Mouse (Mus musculus): ENCODE measurements around the gene Kcnip2. TPM values are rescaled to one million over a fixed set of nuclear protein-coding genes. Genes with fewer than 3 reads are reported as not detected.

The Kcnip2 gene
- polyA plus RNA-seq, 1 experiment from 2014 or later = 10.0 TPM

DNA sequence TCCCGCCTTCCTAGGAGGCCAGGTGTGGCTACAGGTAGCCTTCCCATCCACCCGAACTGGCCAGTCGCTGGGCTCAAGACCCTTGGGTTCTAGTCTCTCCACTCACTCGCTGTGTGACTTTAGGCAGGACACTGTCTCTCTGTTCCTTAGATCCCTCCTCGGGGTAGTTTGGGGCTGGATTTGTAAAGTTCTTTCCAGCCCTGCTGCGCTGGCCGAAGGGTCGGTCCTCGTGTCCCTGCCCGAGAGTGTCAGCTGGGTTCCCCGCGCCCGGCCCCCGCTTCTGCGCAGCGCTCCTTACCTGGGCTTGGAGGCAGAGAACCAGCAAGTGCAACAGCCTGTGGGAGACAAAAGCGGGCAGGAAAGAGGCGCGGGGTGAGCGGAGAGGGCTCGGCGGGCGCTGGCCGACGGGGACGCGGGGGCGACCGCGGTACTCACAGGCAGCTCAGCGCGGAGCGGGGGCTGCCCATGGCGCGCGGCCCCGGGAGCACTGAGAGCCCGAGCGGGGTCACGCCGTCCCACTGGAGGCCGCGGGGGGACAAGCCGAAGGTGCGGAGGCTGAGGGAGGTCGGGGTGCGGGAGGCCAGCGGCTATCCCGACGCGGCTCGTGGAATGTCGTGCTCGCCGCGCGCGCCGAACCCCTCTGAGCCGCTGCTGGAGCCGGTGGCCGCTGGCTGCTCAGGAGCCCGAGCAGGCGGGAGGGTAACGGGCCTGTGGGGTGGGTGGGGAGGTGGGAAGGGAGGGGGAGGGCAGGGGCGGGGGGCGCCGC is 73.5 kb downstream of the Kcnip2 start, which contains the start of gene Fgf8:
Fgf8 (minus strand) TSS at position 698 of the 766 bp plus-strand sequence.
- Histone ChIP-seq H3K4me3 (ENCODE audit: low read depth, low read length) (peak within 1 kb of the TSS; percentile 38), H3K4me1 (ENCODE audit: control insufficient read depth, insufficient read depth, low read length) (peaks cover 12% of the 10 kb centered on the region), H3K4me2 (ENCODE audit: low read length) (peak within 1 kb of the TSS; percentile 66), H3K9me3 (replicated peaks; ENCODE audit: control insufficient read depth, low read length, poor library complexity, severe bottlenecking) (no peaks in the 10 kb centered on the region), H3K27me3 (ENCODE audit: control insufficient read depth, insufficient read depth, low read depth, low read length) (peaks cover 70% of the 10 kb centered on the region), H3K36me3 (ENCODE audit: control insufficient read depth, insufficient read depth, low read length) (no peaks in the 10 kb centered on the region), H3K27ac (ENCODE audit: low read length) (no peak within 1 kb of the TSS), H3K9ac (ENCODE audit: low read depth, low read length) (peak within 1 kb of the TSS; percentile 43)
- WGBS = under 1% methylated on average over 52 of the region's 68 CpGs
- no peak for ATAC-seq

Other genes with a start within 250 kb of the Kcnip2 start
- gene Fbxw4, start 155.7 kb downstream of the Kcnip2 start, polyA plus RNA-seq (2015; fragmentation: Nextera tagmentation; extraction: Ambion mirVana) = 4.2 and 5.6 TPM in 2 replicates
- 0.23 and 1.2 TPM in 2 replicates for gene Fgf8, start 73.1 kb downstream of the Kcnip2 start, polyA plus RNA-seq (2015; fragmentation: Nextera tagmentation; extraction: Ambion mirVana)
- gene Npm3, start 66.5 kb downstream of the Kcnip2 start, polyA plus RNA-seq (2015; fragmentation: Nextera tagmentation; extraction: Ambion mirVana) = 7.9 TPM in 2 replicates
- 76.5 and 84.0 TPM in 2 replicates for gene Mgea5, start 32.2 kb downstream of the Kcnip2 start, polyA plus RNA-seq (2015; fragmentation: Nextera tagmentation; extraction: Ambion mirVana)
- 23.4 and 25.6 TPM in 2 replicates for gene Armh3, start 182.4 kb upstream of the Kcnip2 start, polyA plus RNA-seq (2015; fragmentation: Nextera tagmentation; extraction: Ambion mirVana)
- gene Hps6, start 187.4 kb upstream of the Kcnip2 start, polyA plus RNA-seq (2015; fragmentation: Nextera tagmentation; extraction: Ambion mirVana) = 4.0 and 5.7 TPM in 2 replicates
- gene Pprc1, start 228.8 kb upstream of the Kcnip2 start, polyA plus RNA-seq (2015; fragmentation: Nextera tagmentation; extraction: Ambion mirVana) = 19.9 and 20.0 TPM in 2 replicates
- 88.1 and 107 TPM in 2 replicates for gene Ldb1, start 229.2 kb upstream of the Kcnip2 start, polyA plus RNA-seq (2015; fragmentation: Nextera tagmentation; extraction: Ambion mirVana)